Mouse (Mus musculus) embryonic fibroblast, embryonic 13.5 days (primary cell): ENCODE data around the gene Dnmt3a. TPM values are rescaled to one million over a fixed set of nuclear protein-coding genes. Genes with fewer than 3 reads are reported as not detected.

Source experiments
- H3K27ac ChIP-seq: 2 replicates; pipeline ENCODE4 v1.5.1; 2012; ENCODE audit warnings: low read length, control low read depth, inconsistent platforms; ENCODE audit not compliant: insufficient read depth
- H3K4me1 ChIP-seq: 2 replicates; pipeline ENCODE4 v1.6.1; 2011; ENCODE audit warnings: low read length; ENCODE audit not compliant: control insufficient read depth, insufficient read depth
- H3K4me3 ChIP-seq: 2 replicates; pipeline ENCODE4 v1.5.1; 2011; ENCODE audit warnings: mild to moderate bottlenecking, control low read depth, low read length; ENCODE audit not compliant: insufficient read depth
- CTCF ChIP-seq: IDR thresholded peaks from 2 replicates; pipeline ENCODE4 v1.5.1; 2011; ENCODE audit warnings: mild to moderate bottlenecking, control low read depth, low read length, moderate library complexity, borderline replicate concordance; ENCODE audit not compliant: insufficient read depth
- POLR2A ChIP-seq: IDR thresholded peaks from 2 replicates; pipeline ENCODE4 v1.6.1; 2011; ENCODE audit warnings: low read depth, mild to moderate bottlenecking, control low read depth, low read length, moderate library complexity
- polyA plus RNA-seq: library from polyadenylated mRNA; stranded (reverse); fragments of >200 nt; gene quantifications from 2 replicates; pipeline ENCODE4 v1.2.4, GENCODE M21; 2011; ENCODE audit warnings: low read depth; ENCODE audit not compliant: missing spikeins, insufficient read length

The Dnmt3a gene
- polyA plus RNA-seq, 1 experiment = 27.0 TPM

GRCm38 (mm10) chr12:3783196-3783825, 22.5 kb upstream of the Dnmt3a start:
- Histone ChIP-seq H3K4me3 (no peak overlapping the region), H3K4me1 (peaks cover 11% of the 10 kb centered on the region; the same call in 1 of the 2 replicates), H3K27ac (no peak overlapping the region)
- no peak for TF ChIP-seq POLR2A
- TF ChIP-seq CTCF = no peak

- no peak overlapping the region for H3K27ac ChIP-seq
- TF ChIP-seq CTCF (no peak), POLR2A (no peak)
- H3K4me1 ChIP-seq = peaks cover 11% of the 10 kb centered on the region; the same call in 1 of the 2 replicates
- H3K4me3 ChIP-seq = no peak overlapping the region
Measured at GRCm38 (mm10) chr12:3784258-3784657, 21.5 kb upstream of the Dnmt3a start.

GRCm38 (mm10) chr12:3784729-3785128, 21.1 kb upstream of the Dnmt3a start:
- TF ChIP-seq POLR2A = no peak
- no peak for TF ChIP-seq CTCF
- H3K4me3 ChIP-seq = no peak overlapping the region
- no peak overlapping the region for H3K27ac ChIP-seq
- peaks cover 11% of the 10 kb centered on the region; the same call in 1 of the 2 replicates for H3K4me1 ChIP-seq

- no peaks in the 10 kb centered on the region for H3K4me1 ChIP-seq
- H3K27ac ChIP-seq = no peak overlapping the region
- H3K4me3 ChIP-seq = no peak overlapping the region
- no peak for TF ChIP-seq POLR2A
- no peak for TF ChIP-seq CTCF
Measured at GRCm38 (mm10) chr12:3787041-3787440, 18.8 kb upstream of the Dnmt3a start.

- TF ChIP-seq CTCF (no peak), POLR2A (no peak)
- Histone ChIP-seq H3K4me1 (no peaks in the 10 kb centered on the region), H3K27ac (no peak overlapping the region), H3K4me3 (no peak overlapping the region)
Measured at GRCm38 (mm10) chr12:3787541-3787940, 18.3 kb upstream of the Dnmt3a start.

- TF ChIP-seq CTCF = no peak
- TF ChIP-seq POLR2A = no peak
- Histone ChIP-seq H3K4me1 (no peaks in the 10 kb centered on the region), H3K4me3 (no peak overlapping the region), H3K27ac (no peak overlapping the region)
Measured at GRCm38 (mm10) chr12:3788421-3789051, 17.3 kb upstream of the Dnmt3a start.

- TF ChIP-seq CTCF (no peak), POLR2A (no peak)
- H3K4me1 ChIP-seq = no peaks in the 10 kb centered on the region
- H3K4me3 ChIP-seq = no peak overlapping the region
- H3K27ac ChIP-seq = no peak overlapping the region
Measured at GRCm38 (mm10) chr12:3789626-3790185, 16.1 kb upstream of the Dnmt3a start.

GRCm38 (mm10) chr12:3791257-3791656, 14.6 kb upstream of the Dnmt3a start:
- no peak overlapping the region for H3K4me3 ChIP-seq
- no peak overlapping the region for H3K27ac ChIP-seq
- no peaks in the 10 kb centered on the region for H3K4me1 ChIP-seq
- no peak for TF ChIP-seq POLR2A
- TF ChIP-seq CTCF = no peak

- TF ChIP-seq CTCF (peak; percentile 94), POLR2A (peak; percentile 41)
- Histone ChIP-seq H3K4me3 (peak overlapping the region; percentile 40), H3K27ac (no peak overlapping the region), H3K4me1 (no peaks in the 10 kb centered on the region)
Measured at GRCm38 (mm10) chr12:3791732-3792131, 14.1 kb upstream of the Dnmt3a start.

- peak overlapping the region; percentile 40 for H3K4me3 ChIP-seq
- H3K4me1 ChIP-seq = no peaks in the 10 kb centered on the region
- TF ChIP-seq POLR2A (no peak), CTCF (no peak)
- no peak overlapping the region for H3K27ac ChIP-seq
Measured at GRCm38 (mm10) chr12:3792248-3792647, 13.6 kb upstream of the Dnmt3a start.
